Mouse (Mus musculus) embryonic facial prominence, embryonic 11.5 days (tissue): Measurements from ENCODE around the gene Snd1. TPM values are rescaled to one million over a fixed set of nuclear protein-coding genes. Genes with fewer than 3 reads are reported as not detected.

ENCODE experiments used
- ATAC-seq: fragments of 200-750 bp; cut with Nextera tagmentation; replicated peaks from 2 replicates; pipeline ENCODE4 v1.8.0; 2017; ENCODE audit warnings: low read depth; ENCODE audit not compliant: insufficient number of reproducible peaks, low FRiP score, low TSS enrichment
- DNase-seq: peaks from one replicate; pipeline ENCODE4 v3.0.0-alpha.2; 2015; ENCODE audit warnings: low spot score
- H3K27ac ChIP-seq: fragments of 300-500 bp; sonication (generic); replicated peaks from 2 replicates; pipeline ENCODE4 v1.5.1; 2014; ENCODE audit warnings: mild to moderate bottlenecking, low read depth, low read length, control low read depth
- H3K27me3 ChIP-seq: fragments of 300-500 bp; sonication (generic); 2 replicates; pipeline ENCODE4 v1.6.1; 2014; ENCODE audit warnings: mild to moderate bottlenecking, low read length, moderate library complexity, mixed read lengths; ENCODE audit not compliant: control insufficient read depth, insufficient read depth
- H3K36me3 ChIP-seq: fragments of 300-500 bp; sonication (generic); replicated peaks from 2 replicates; pipeline ENCODE4 v1.6.1; 2014; ENCODE audit warnings: low read depth, mild to moderate bottlenecking, low read length, moderate library complexity, mixed read lengths; ENCODE audit not compliant: control insufficient read depth, insufficient read depth
- H3K4me1 ChIP-seq: fragments of 300-500 bp; sonication (generic); 2 replicates; pipeline ENCODE4 v1.6.1; 2014; ENCODE audit warnings: low read length, mixed read lengths; ENCODE audit not compliant: control insufficient read depth, insufficient read depth
- H3K4me2 ChIP-seq: fragments of 300-500 bp; sonication (generic); 2 replicates; pipeline ENCODE4 v1.6.1; 2014; ENCODE audit warnings: low read depth, mild to moderate bottlenecking, control low read depth, low read length, moderate library complexity
- H3K4me3 ChIP-seq: fragments of 300-500 bp; sonication (generic); 2 replicates; pipeline ENCODE4 v1.5.1; 2014; ENCODE audit warnings: low read depth, low read length, control low read depth
- H3K9ac ChIP-seq: fragments of 300-500 bp; sonication (generic); replicated peaks from 2 replicates; pipeline ENCODE4 v1.6.1; 2014; ENCODE audit warnings: mild to moderate bottlenecking, control low read depth, low read length
- H3K9me3 ChIP-seq: fragments of 300-500 bp; sonication (generic); replicated peaks from 2 replicates; pipeline ENCODE4 v1.6.1; 2016; ENCODE audit warnings: mild to moderate bottlenecking, low read length, inconsistent platforms, mixed read lengths; ENCODE audit not compliant: control insufficient read depth
- WGBS: fragments of 180-500 bp; shearing (Covaris S2); extraction: QIAGEN DNeasy Blood & Tissue Kit; methylation state at CpG from one replicate; pipeline ENCODE4 v1.1.7; 2014; 5-methylcytosine and 5-hydroxymethylcytosine counted together
- polyA plus RNA-seq: library from polyadenylated mRNA; unstranded; fragments of >200 nt; fragmentation: Nextera tagmentation; extraction: Ambion mirVana; gene quantifications from 2 replicates; pipeline ENCODE4 v1.2.1, GENCODE M21; 2014

The Snd1 gene
- polyA plus RNA-seq, 1 experiment from 2014 or later: 92.6 TPM

DNA sequence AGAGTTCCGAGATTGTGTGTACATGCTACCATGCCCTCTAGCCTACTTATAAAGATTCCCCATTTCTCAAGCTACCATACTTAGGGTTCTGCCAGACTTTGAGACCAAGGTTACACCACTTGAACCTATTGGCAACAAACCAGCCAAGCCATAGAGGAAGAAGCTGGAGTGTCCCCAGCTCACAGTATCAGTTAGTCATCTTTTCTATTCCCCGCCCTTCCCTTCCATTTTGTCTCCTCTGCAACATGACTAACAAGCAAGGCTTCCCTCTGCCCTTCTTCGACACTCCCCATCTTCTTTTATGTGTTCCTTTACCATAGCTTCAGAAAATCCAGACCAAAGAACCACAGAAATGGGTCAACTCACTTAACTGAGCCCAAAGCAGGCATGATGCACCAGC lies 391.3 kb downstream of the Snd1 start:
- Histone ChIP-seq H3K27ac (no peak overlapping the region), H3K27me3 (no peaks in the 10 kb centered on the region), H3K36me3 (no peaks in the 10 kb centered on the region), H3K4me1 (no peaks in the 10 kb centered on the region), H3K4me3 (no peak overlapping the region), H3K9me3 (no peaks in the 10 kb centered on the region), H3K4me2 (no peak overlapping the region), H3K9ac (no peak overlapping the region)
- WGBS: 97% methylated on average over 3 of the region's 3 CpGs
- ATAC-seq (no peak), DNase-seq (no peak)

DNA sequence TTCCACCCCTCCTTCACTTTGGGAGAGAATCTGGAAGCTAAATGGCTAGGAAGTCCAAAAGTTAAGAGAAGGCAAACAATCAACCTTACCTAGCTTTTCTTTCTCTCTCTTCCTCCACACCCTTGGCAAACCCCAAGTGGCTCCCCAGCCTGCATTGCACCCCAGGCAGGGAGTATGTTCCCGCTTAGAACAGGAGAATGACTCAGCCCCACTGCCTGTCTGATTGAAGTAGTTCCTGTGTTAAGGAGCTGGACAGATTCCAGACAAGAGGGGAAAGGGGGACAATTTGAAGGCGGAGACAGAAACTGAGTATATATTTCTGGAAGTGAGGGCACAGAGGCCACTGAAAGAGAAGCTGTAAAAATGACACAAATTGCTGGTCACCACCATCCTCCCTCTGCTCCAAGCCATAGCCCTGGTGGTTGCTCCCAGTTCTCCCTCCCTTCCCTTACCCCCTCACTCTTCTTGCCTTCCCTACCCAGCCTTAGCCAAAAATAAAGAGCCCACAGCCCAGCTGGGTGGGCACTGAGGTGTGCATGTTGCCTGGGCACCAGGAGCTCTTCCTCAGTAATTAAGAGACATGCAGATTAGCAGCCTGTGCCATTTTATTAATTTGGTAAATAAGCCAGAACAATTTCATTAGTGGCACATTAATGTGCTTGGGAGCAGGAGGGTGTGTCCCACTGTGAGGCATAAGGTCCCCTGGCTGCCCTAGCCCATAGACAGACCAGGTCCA lies 392.7 kb downstream of the Snd1 start:
- Histone ChIP-seq H3K9me3 (no peaks in the 10 kb centered on the region), H3K4me2 (no peak overlapping the region), H3K4me1 (no peaks in the 10 kb centered on the region), H3K36me3 (no peaks in the 10 kb centered on the region), H3K9ac (no peak overlapping the region), H3K27me3 (no peaks in the 10 kb centered on the region), H3K27ac (no peak overlapping the region), H3K4me3 (no peak overlapping the region)
- DNase-seq (no peak), ATAC-seq (no peak)
- 80% methylated on average over 2 of the region's 2 CpGs for WGBS

DNA sequence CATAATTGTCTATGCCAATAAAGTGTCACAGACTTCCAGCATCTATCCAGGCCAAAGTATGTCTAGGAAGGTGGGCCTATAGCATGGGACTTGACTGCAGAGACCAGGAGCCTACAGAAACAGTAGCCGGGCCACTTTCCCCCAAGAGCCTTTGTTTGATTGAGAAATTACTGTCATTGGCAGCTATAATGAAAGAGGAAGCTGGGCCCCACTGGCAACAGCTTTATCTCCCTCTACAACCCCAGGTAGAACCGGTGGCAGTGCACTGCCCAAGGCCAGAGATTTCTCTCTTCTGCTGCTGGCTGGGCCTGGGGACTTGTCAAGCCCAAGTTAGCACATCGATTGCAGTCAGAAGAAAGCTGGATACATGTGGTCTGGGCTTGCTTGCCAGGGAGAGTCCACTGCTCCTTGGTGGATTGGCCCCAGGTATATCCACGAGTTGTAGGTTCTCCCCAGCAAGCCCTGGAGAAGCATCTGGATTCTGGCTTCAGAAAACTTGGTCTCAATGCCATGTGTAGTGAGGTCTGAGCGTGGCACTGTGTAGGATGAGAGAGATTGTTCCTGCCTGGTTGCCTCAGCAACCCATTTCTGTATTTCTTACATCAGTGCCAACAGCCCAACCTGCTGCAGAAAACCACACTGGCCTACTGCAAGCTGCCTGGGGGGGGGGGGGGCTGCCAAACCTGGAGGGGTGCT lies 396.9 kb downstream of the Snd1 start:
- 87% methylated on average over 5 of the region's 5 CpGs for WGBS
- H3K36me3 ChIP-seq: no peaks in the 10 kb centered on the region

DNA sequence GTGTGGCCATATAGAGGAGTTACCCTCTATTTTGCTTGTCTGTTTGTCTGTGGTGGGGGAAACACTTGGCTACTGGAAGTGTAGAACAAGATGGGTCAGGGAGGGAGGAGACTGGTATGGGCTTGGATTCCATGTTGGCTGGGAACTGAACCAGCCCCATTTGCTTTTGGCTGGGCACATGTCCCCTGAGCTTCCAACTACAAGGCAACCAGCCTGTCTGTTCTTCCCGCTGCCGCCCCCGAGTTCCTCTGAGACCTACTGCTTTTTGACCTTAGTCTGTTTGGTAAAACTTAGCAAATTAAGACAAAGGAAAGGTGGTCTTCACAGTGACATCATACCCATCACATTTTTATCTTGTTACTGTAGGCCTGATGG lies 397.5 kb downstream of the Snd1 start:
- Histone ChIP-seq H3K9ac (no peak overlapping the region), H3K27ac (no peak overlapping the region), H3K4me2 (no peak overlapping the region), H3K4me1 (peaks cover 3% of the 10 kb centered on the region; the same call in 1 of the 2 replicates), H3K9me3 (no peaks in the 10 kb centered on the region), H3K36me3 (no peaks in the 10 kb centered on the region), H3K4me3 (no peak overlapping the region), H3K27me3 (no peaks in the 10 kb centered on the region)
- no peak for ATAC-seq
- no peak for DNase-seq
- WGBS: 93% methylated on average over 3 of the region's 3 CpGs

More for the DNA sequence above, 396.9 kb downstream of the Snd1 start:
- no peak for ATAC-seq
- Histone ChIP-seq H3K27ac (no peak overlapping the region), H3K27me3 (no peaks in the 10 kb centered on the region), H3K4me1 (peaks cover 3% of the 10 kb centered on the region; the same call in 1 of the 2 replicates), H3K4me3 (no peak overlapping the region), H3K9me3 (no peaks in the 10 kb centered on the region), H3K4me2 (no peak overlapping the region), H3K9ac (no peak overlapping the region)
- no peak for DNase-seq

DNA sequence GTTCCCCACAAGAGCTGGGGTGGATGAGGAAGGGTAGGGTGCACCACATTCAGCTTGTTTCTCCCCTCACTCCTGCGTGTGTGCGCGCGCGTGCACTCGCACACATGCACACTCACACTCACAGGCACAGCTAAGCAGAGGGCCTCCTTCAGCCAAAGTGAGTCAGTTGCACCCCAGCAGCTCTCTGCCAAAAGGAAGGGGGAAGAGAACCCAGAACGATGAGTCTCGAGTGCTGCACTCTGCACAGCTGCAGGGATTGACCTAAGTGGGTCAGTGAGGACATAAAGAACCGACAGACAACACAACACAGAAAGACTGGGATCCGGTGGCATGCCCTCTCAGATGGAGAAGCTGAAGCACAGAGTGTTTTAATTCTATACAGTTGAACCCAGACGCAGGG lies 399.1 kb downstream of the Snd1 start:
- ATAC-seq: no peak
- no peak overlapping the region for H3K27ac ChIP-seq
- no peak overlapping the region for H3K4me2 ChIP-seq
- peaks cover 3% of the 10 kb centered on the region; the same call in 1 of the 2 replicates for H3K4me1 ChIP-seq
- H3K27me3 ChIP-seq: no peaks in the 10 kb centered on the region
- H3K9me3 ChIP-seq: no peaks in the 10 kb centered on the region
- no peak overlapping the region for H3K4me3 ChIP-seq
- no peak overlapping the region for H3K9ac ChIP-seq
- WGBS: 78% methylated on average over 11 of the region's 11 CpGs
- DNase-seq: no peak
- no peaks in the 10 kb centered on the region for H3K36me3 ChIP-seq

DNA sequence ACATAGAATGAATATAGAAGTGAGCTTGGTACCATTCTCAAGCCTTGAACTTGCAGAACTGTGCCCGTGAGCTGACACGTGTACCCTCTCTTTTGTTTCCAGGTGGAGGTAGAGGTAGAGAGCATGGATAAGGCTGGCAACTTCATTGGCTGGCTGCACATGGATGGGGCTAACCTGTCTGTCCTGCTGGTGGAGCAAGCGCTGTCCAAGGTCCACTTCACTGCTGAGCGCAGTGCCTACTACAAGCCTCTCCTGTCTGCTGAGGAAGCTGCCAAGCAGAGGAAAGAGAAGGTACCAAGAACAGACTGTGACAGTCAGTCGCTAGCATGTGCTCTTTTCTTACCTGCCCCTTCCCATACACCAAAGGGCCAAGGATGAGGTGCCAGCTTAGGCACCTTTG lies 399.8 kb downstream of the Snd1 start:
- H3K9ac ChIP-seq: no peak overlapping the region
- no peak overlapping the region for H3K4me3 ChIP-seq
- no peaks in the 10 kb centered on the region for H3K9me3 ChIP-seq
- DNase-seq (no peak), ATAC-seq (no peak)
- peaks cover 3% of the 10 kb centered on the region; the same call in 1 of the 2 replicates for H3K4me1 ChIP-seq
- no peak overlapping the region for H3K4me2 ChIP-seq
- H3K27ac ChIP-seq: no peak overlapping the region
- no peaks in the 10 kb centered on the region for H3K27me3 ChIP-seq
- H3K36me3 ChIP-seq: no peaks in the 10 kb centered on the region
- WGBS: 86% methylated on average over 5 of the region's 5 CpGs

DNA sequence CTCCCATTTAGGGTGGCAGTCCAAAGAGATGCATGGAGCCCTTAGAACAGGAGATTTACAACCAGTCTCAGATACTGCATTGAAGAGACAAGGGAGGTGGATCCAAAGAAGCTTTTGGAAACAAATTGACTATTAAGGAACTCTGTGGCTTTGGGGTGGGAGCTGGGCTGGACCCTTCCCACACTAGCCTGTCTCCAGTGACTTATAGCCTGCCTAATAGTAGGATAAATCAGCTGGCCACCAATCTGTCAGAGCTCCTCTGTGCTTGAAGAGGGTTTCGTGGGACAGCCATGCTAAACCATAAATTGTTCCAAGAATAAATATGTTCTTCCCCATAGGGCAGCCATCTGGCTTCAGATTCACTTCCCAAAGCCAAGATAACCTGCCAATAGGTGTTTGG lies 400.4 kb downstream of the Snd1 start:
- Histone ChIP-seq H3K4me2 (no peak overlapping the region), H3K4me3 (no peak overlapping the region), H3K9ac (no peak overlapping the region), H3K4me1 (peaks cover 3% of the 10 kb centered on the region; the same call in 1 of the 2 replicates), H3K36me3 (no peaks in the 10 kb centered on the region), H3K9me3 (no peaks in the 10 kb centered on the region), H3K27me3 (no peaks in the 10 kb centered on the region), H3K27ac (no peak overlapping the region)
- ATAC-seq: no peak
- DNase-seq: no peak
- 92% methylated on average over 1 of the region's 1 CpGs for WGBS

DNA sequence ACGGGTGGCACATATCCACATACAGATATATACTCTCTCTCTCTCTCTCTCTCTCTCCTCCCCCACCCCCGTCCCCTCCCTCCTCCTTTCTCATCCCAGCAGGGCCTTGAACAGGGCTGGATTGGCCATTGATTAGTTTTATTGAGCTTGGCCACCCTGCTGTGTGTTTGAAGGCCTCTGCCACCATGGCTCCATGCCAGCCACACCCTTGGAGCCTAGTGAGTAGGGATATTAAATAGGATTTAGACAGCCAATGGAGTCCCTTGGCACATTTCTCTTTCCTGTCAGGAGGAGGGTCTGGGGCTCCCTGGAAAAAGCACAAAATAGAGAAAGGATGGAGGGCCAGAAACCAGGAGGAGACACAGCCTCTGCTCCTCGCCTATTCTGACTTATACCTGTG lies 401.6 kb downstream of the Snd1 start:
- ATAC-seq: no peak

More for the DNA sequence above, 401.6 kb downstream of the Snd1 start:
- DNase-seq: no peak
- H3K9ac ChIP-seq: no peak overlapping the region
- 55% methylated on average over 3 of the region's 3 CpGs for WGBS
- H3K4me2 ChIP-seq: no peak overlapping the region
- H3K36me3 ChIP-seq: no peaks in the 10 kb centered on the region
- no peak overlapping the region for H3K4me3 ChIP-seq
- no peaks in the 10 kb centered on the region for H3K9me3 ChIP-seq
- peaks cover 3% of the 10 kb centered on the region; the same call in 1 of the 2 replicates for H3K4me1 ChIP-seq
- H3K27ac ChIP-seq: no peak overlapping the region
- no peaks in the 10 kb centered on the region for H3K27me3 ChIP-seq
